Mouse (Mus musculus): ENCODE data around the gene Mafg.
"Not testable (repeated sequence)": the region's sequence is repeated elsewhere in the genome, so short reads cannot be mapped to it uniquely, and the experiment has no call there.

Mafg gene

GRCm38 (mm10) chr11:120598283-120598989 is 35.0 kb downstream of the Mafg start, which contains the start of the genes Alyref and Anapc11:
Gene Alyref (minus strand): TSS chr11:120598365.
Gene Anapc11 (plus strand): TSS chr11:120598421.
- DNase-seq (ENCODE audit: low read depth, low spot score): peak; percentile 97

- DNase-seq (ENCODE audit: low read depth, low spot score): no peak
Observed at GRCm38 (mm10) chr11:120597240-120598235, 35.9 kb downstream of the Mafg start.

GRCm38 (mm10) chr11:120588531-120588930 is 44.9 kb downstream of the Mafg start:
- no peak for DNase-seq (ENCODE audit: low read depth, low spot score)

- no peak for DNase-seq (ENCODE audit: low read depth, low spot score)
Observed at GRCm38 (mm10) chr11:120583937-120584336, 49.5 kb downstream of the Mafg start.

GRCm38 (mm10) chr11:120582982-120583293 is 50.5 kb downstream of the Mafg start:
- DNase-seq (ENCODE audit: low read depth, low spot score): not testable (repeated sequence)

GRCm38 (mm10) chr11:120582268-120582981 is 51.0 kb downstream of the Mafg start:
- no peak for DNase-seq (ENCODE audit: low read depth, low spot score)

- peak; percentile 91 for DNase-seq (ENCODE audit: low read depth, low spot score)
Observed at GRCm38 (mm10) chr11:120581490-120582267, 51.7 kb downstream of the Mafg start, which contains the start of gene Arhgdia. Gene Arhgdia (minus strand): TSS chr11:120581624.

GRCm38 (mm10) chr11:120580871-120581331 is 52.5 kb downstream of the Mafg start:
- no peak for DNase-seq (ENCODE audit: low read depth, low spot score)

GRCm38 (mm10) chr11:120580190-120580589 is 53.2 kb downstream of the Mafg start:
- no peak for DNase-seq (ENCODE audit: low read depth, low spot score)

GRCm38 (mm10) chr11:120579316-120580107 is 53.9 kb downstream of the Mafg start:
- DNase-seq (ENCODE audit: low read depth, low spot score): peak; percentile 86

GRCm38 (mm10) chr11:120578694-120579243 is 54.6 kb downstream of the Mafg start:
- DNase-seq (ENCODE audit: low read depth, low spot score): no peak

GRCm38 (mm10) chr11:120578024-120578693 is 55.2 kb downstream of the Mafg start:
- no peak for DNase-seq (ENCODE audit: low read depth, low spot score)

- no peak for DNase-seq (ENCODE audit: low read depth, low spot score)
Observed at GRCm38 (mm10) chr11:120577211-120578023, 56.0 kb downstream of the Mafg start.

- DNase-seq (ENCODE audit: low read depth, low spot score): no peak
Observed at GRCm38 (mm10) chr11:120576365-120576981, 56.9 kb downstream of the Mafg start.

- DNase-seq (ENCODE audit: low read depth, low spot score): no peak
Observed at GRCm38 (mm10) chr11:120575940-120576339, 57.5 kb downstream of the Mafg start.

All from mesoderm, embryonic 11.5 days (tissue).